Mouse (Mus musculus) MEL (cell line): ENCODE results near the gene Eif4ebp2. TPM values are rescaled to one million over a fixed set of nuclear protein-coding genes. Genes with fewer than 3 reads are reported as not detected.

ENCODE experiments used
- DNase-seq: peaks from one replicate; pipeline ENCODE4 v3.0.0; 2011; ENCODE audit warnings: low read depth, low spot score
- H3K27ac ChIP-seq: 2 replicates; pipeline ENCODE4 v1.5.1; 2012; ENCODE audit warnings: low read depth, mild to moderate bottlenecking, control low read depth, low read length, moderate library complexity; ENCODE audit not compliant: control insufficient read depth
- H3K27me3 ChIP-seq, 2 experiments: fragments of 150-350 bp in 1 of 2; sonication (generic) in 1 of 2; 2 replicates each; pipeline ENCODE4 v1.6.1; 2012; ENCODE audit warnings: low read length in 2 of 2, mild to moderate bottlenecking in 2 of 2, improper control_type of control experiment in 1 of 2, moderate library complexity in 1 of 2; ENCODE audit not compliant: insufficient read depth in 2 of 2, control insufficient read depth in 1 of 2
- H3K36me3 ChIP-seq, 2 experiments: 2 replicates each; pipeline ENCODE4 v1.6.1; 2012 to 2014; ENCODE audit warnings: low read length in 2 of 2, improper control_type of control experiment in 1 of 2, inconsistent platforms in 1 of 2, mild to moderate bottlenecking in 1 of 2; ENCODE audit not compliant: insufficient read depth in 2 of 2, control insufficient read depth in 1 of 2
- H3K4me1 ChIP-seq, 2 experiments: fragments of 150-350 bp in 1 of 2; sonication (generic) in 1 of 2; 2 replicates each; pipeline ENCODE4 v1.6.1; 2012; ENCODE audit warnings: low read length in 2 of 2, improper control_type of control experiment in 1 of 2, mild to moderate bottlenecking in 1 of 2; ENCODE audit not compliant: insufficient read depth in 2 of 2, control insufficient read depth in 1 of 2
- H3K4me3 ChIP-seq, 2 experiments: fragments of 150-350 bp in 1 of 2; sonication (generic) in 1 of 2; 2 replicates each; pipeline ENCODE4 v1.5.1; 2012; ENCODE audit warnings: low read depth in 2 of 2, low read length in 2 of 2, mild to moderate bottlenecking in 2 of 2, moderate library complexity in 2 of 2, control low read depth in 1 of 2, improper control_type of control experiment in 1 of 2; ENCODE audit not compliant: control insufficient read depth in 1 of 2, insufficient read depth in 1 of 2
- H3K79me2 ChIP-seq: 2 replicates; pipeline ENCODE4 v1.6.1; 2012; ENCODE audit warnings: mild to moderate bottlenecking, low read length, moderate library complexity; ENCODE audit not compliant: control insufficient read depth, poor library complexity, insufficient read depth
- H3K9ac ChIP-seq: 2 replicates; pipeline ENCODE4 v1.6.1; 2012; ENCODE audit warnings: low read depth, mild to moderate bottlenecking, control low read depth, low read length, moderate library complexity; ENCODE audit not compliant: control insufficient read depth, poor library complexity, severe bottlenecking
- H3K9me3 ChIP-seq: fragments of 150-350 bp; sonication (generic); replicated peaks from 2 replicates; pipeline ENCODE4 v1.6.1; 2012; ENCODE audit warnings: mild to moderate bottlenecking, low read length, improper control_type of control experiment, moderate library complexity; ENCODE audit not compliant: insufficient read depth
- BHLHE40 ChIP-seq: IDR thresholded peaks from 2 replicates; pipeline ENCODE4 v1.6.1; 2012; ENCODE audit warnings: low read depth, mild to moderate bottlenecking, inconsistent platforms, low read length, improper control_type of control experiment, borderline replicate concordance
- CHD1 ChIP-seq: IDR thresholded peaks from 2 replicates; pipeline ENCODE4 v1.6.1; 2012; ENCODE audit warnings: low read depth, mild to moderate bottlenecking, inconsistent platforms, low read length, improper control_type of control experiment
- CTCF ChIP-seq, 3 experiments: IDR thresholded peaks in 2 of 3; conservative IDR thresholded peaks in 1 of 3; 2 replicates each; pipeline ENCODE4 v1.5.1; 2011 to 2012; ENCODE audit warnings: low read length in 3 of 3, low read depth in 2 of 3, mild to moderate bottlenecking in 2 of 3, improper control_type of control experiment in 1 of 3, inconsistent platforms in 1 of 3, mixed read lengths in 1 of 3, moderate library complexity in 1 of 3; ENCODE audit not compliant: control insufficient read depth in 1 of 3, insufficient read depth in 1 of 3, poor library complexity in 1 of 3, severe bottlenecking in 1 of 3
- ELF1 ChIP-seq: IDR thresholded peaks from 2 replicates; pipeline ENCODE4 v1.6.1; 2014; ENCODE audit warnings: low read depth, mild to moderate bottlenecking, inconsistent platforms, low read length, improper control_type of control experiment, moderate library complexity
- ETS1 ChIP-seq: IDR thresholded peaks from 2 replicates; pipeline ENCODE4 v1.6.1; 2012; ENCODE audit warnings: low read depth, mild to moderate bottlenecking, inconsistent platforms, low read length, improper control_type of control experiment, moderate library complexity
- GABPA ChIP-seq: IDR thresholded peaks from 2 replicates; pipeline ENCODE4 v1.6.1; 2012; ENCODE audit warnings: low read depth, mild to moderate bottlenecking, inconsistent platforms, low read length, improper control_type of control experiment, moderate library complexity
- GATA1 ChIP-seq: IDR thresholded peaks from 2 replicates; pipeline ENCODE4 v1.6.1; 2011; ENCODE audit warnings: low read depth, low read length, improper control_type of control experiment
- HCFC1 ChIP-seq: IDR thresholded peaks from 2 replicates; pipeline ENCODE4 v1.6.1; 2012; ENCODE audit warnings: low read depth, mild to moderate bottlenecking, inconsistent platforms, low read length, improper control_type of control experiment, moderate library complexity
- KAT2A ChIP-seq: conservative IDR thresholded peaks from 2 replicates; pipeline ENCODE4 v1.6.1; 2012; ENCODE audit warnings: low read depth, low read length, improper control_type of control experiment, inconsistent platforms
- MAFK ChIP-seq: IDR thresholded peaks from 2 replicates; pipeline ENCODE4 v1.6.1; 2011; ENCODE audit warnings: low read depth, mild to moderate bottlenecking, low read length, improper control_type of control experiment, borderline replicate concordance
- MAX ChIP-seq: IDR thresholded peaks from 2 replicates; pipeline ENCODE4 v1.6.1; 2011; ENCODE audit warnings: low read length, improper control_type of control experiment
- MAZ ChIP-seq: IDR thresholded peaks from 2 replicates; pipeline ENCODE4 v1.6.1; 2012; ENCODE audit warnings: low read depth, mild to moderate bottlenecking, inconsistent platforms, low read length, improper control_type of control experiment
- MEF2A ChIP-seq: IDR thresholded peaks from 2 replicates; pipeline ENCODE4 v1.6.1; 2014; ENCODE audit warnings: low read depth, mild to moderate bottlenecking, inconsistent platforms, low read length, improper control_type of control experiment; ENCODE audit not compliant: poor library complexity, insufficient replicate concordance, severe bottlenecking; ENCODE audit errors: extremely low read depth
- MYC ChIP-seq: IDR thresholded peaks from 2 replicates; pipeline ENCODE4 v1.6.1; 2011; ENCODE audit warnings: low read depth, mild to moderate bottlenecking, low read length, improper control_type of control experiment, moderate library complexity
- NELFE ChIP-seq: IDR thresholded peaks from 2 replicates; pipeline ENCODE4 v1.6.1; 2011; ENCODE audit warnings: low read depth, low read length, improper control_type of control experiment
- POLR2A ChIP-seq, 2 experiments: IDR thresholded peaks; 2 replicates each; pipeline ENCODE4 v1.6.1; 2011 to 2012; ENCODE audit warnings: low read length in 2 of 2, mild to moderate bottlenecking in 2 of 2, control low read depth in 1 of 2, improper control_type of control experiment in 1 of 2, low read depth in 1 of 2, moderate library complexity in 1 of 2; ENCODE audit not compliant: control insufficient read depth in 1 of 2, insufficient read depth in 1 of 2, poor library complexity in 1 of 2
- POLR2AphosphoS2 ChIP-seq: IDR thresholded peaks from 2 replicates; pipeline ENCODE4 v1.6.1; 2011; ENCODE audit warnings: low read length, improper control_type of control experiment
- RAD21 ChIP-seq: IDR thresholded peaks from 2 replicates; pipeline ENCODE4 v1.6.1; 2011; ENCODE audit warnings: mild to moderate bottlenecking, low read depth, low read length, improper control_type of control experiment
- RCOR1 ChIP-seq: IDR thresholded peaks from 2 replicates; pipeline ENCODE4 v1.6.1; 2012; ENCODE audit warnings: low read depth, mild to moderate bottlenecking, inconsistent platforms, low read length, improper control_type of control experiment
- SIN3A ChIP-seq: IDR thresholded peaks from 2 replicates; pipeline ENCODE4 v1.6.1; 2012; ENCODE audit warnings: low read length, improper control_type of control experiment, inconsistent platforms
- SMC3 ChIP-seq: IDR thresholded peaks from 2 replicates; pipeline ENCODE4 v1.6.1; 2011; ENCODE audit warnings: low read depth, low read length, improper control_type of control experiment
- TAL1 ChIP-seq: IDR thresholded peaks from 2 replicates; pipeline ENCODE4 v1.6.1; 2012; ENCODE audit warnings: mild to moderate bottlenecking, inconsistent platforms, low read length, moderate library complexity, mixed read lengths
- TCF12 ChIP-seq: IDR thresholded peaks from 2 replicates; pipeline ENCODE4 v1.6.1; 2014; ENCODE audit warnings: low read depth, mild to moderate bottlenecking, inconsistent platforms, low read length, improper control_type of control experiment, moderate library complexity
- ZC3H11A ChIP-seq: IDR thresholded peaks from 2 replicates; pipeline ENCODE4 v1.6.1; 2012; ENCODE audit warnings: low read depth, mild to moderate bottlenecking, inconsistent platforms, low read length, improper control_type of control experiment
- ZKSCAN1 ChIP-seq: IDR thresholded peaks from 2 replicates; pipeline ENCODE4 v1.6.1; 2012; ENCODE audit warnings: low read depth, mild to moderate bottlenecking, inconsistent platforms, low read length, improper control_type of control experiment, moderate library complexity
- ZNF384 ChIP-seq: IDR thresholded peaks from 2 replicates; pipeline ENCODE4 v1.6.1; 2012; ENCODE audit warnings: low read depth, mild to moderate bottlenecking, inconsistent platforms, low read length, improper control_type of control experiment
- polyA plus RNA-seq, 2 experiments: library from polyadenylated mRNA; stranded (reverse) in 1 of 2; unstranded in 1 of 2; fragments of >175 nt in 1 of 2; fragments of >200 nt in 1 of 2; gene quantifications; 2 replicates each; pipeline versions ENCODE4 v1.2.1 to v1.2.4; 2012; ENCODE audit warnings: low replicate concordance in 2 of 2, low read depth in 1 of 2; ENCODE audit not compliant: insufficient read length in 2 of 2, insufficient read depth in 1 of 2, missing spikeins in 1 of 2
- total RNA-seq: library from RNA; depleted of rRNA; stranded (reverse); fragments of 300-350 nt; gene quantifications from 2 replicates; pipeline ENCODE4 v1.2.3, GENCODE M21; 2012

Gene Eif4ebp2
- total and polyA plus RNA-seq, 3 experiments: 17.1 to 186 (median 52.9) TPM

DNA sequence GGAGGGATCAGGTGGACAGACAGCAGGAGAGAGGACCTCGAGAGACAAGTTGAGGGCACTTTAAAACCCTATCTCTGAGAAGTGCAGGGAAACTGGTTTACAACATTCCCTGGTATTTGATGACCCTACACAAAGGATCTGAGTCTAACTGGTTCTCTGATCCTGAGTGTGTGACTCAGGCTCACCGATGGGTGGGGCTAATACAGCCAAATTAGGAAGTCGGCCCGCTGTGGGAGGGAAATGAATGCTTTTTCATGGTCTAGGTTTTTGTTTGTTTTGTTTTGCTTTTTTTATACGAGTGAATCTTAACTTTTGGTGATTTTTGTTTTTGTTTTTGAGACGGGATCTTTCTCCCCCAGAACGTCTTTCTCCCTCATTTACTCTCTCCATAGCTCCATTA, 16.4 kb upstream of the Eif4ebp2 start:
- H3K9ac ChIP-seq: peak overlapping the region; percentile 44
- peak; percentile 54; the same call in 1 of the 2 replicates for TF ChIP-seq MAX
- 0 out of 2 replicates have a peak, but pooled peaks have one; percentile 40 for TF ChIP-seq SIN3A
- 0 out of 2 replicates have a peak, but pooled peaks have one; percentile 3 for TF ChIP-seq HCFC1
- no peak for TF ChIP-seq GATA1
- TF ChIP-seq CTCF (IDR thresholded peaks at IDR 0.05 in 2 of 3, conservative IDR thresholded peaks at IDR 0.05 in 1 of 3; ENCODE audit: control insufficient read depth in 1 of 3, insufficient read depth in 1 of 3, low read depth in 2 of 3, low read length in 3 of 3, poor library complexity in 1 of 3, severe bottlenecking in 1 of 3): peak in 1 of 3 experiments; percentile 32; a peak in 3 of 6 replicates
- H3K4me1 ChIP-seq: peaks cover 6 to 18% of the 10 kb centered on the region in 2 experiments
- no peak overlapping the region for H3K27ac ChIP-seq
- no peaks in the 10 kb centered on the region for H3K79me2 ChIP-seq
- no peaks in the 10 kb centered on the region for H3K9me3 ChIP-seq
- peak overlapping the region; percentile 39 to 45 for H3K4me3 ChIP-seq
- peaks cover 0 to 7% of the 10 kb centered on the region in 2 experiments; a peak in 2 of 4 replicates for H3K36me3 ChIP-seq
- DNase-seq: peak; percentile 86
- H3K27me3 ChIP-seq: no peaks in the 10 kb centered on the region

- Histone ChIP-seq H3K27ac (no peak overlapping the region), H3K27me3 (no peaks in the 10 kb centered on the region), H3K4me1 (peaks cover 6 to 18% of the 10 kb centered on the region in 2 experiments), H3K36me3 (peaks cover 0 to 7% of the 10 kb centered on the region in 2 experiments; a peak in 2 of 4 replicates), H3K4me3 (no peak overlapping the region), H3K9me3 (no peaks in the 10 kb centered on the region), H3K79me2 (no peaks in the 10 kb centered on the region), H3K9ac (no peak overlapping the region)
- TF ChIP-seq CTCF (IDR thresholded peaks at IDR 0.05 in 2 of 3, conservative IDR thresholded peaks at IDR 0.05 in 1 of 3; ENCODE audit: control insufficient read depth in 1 of 3, insufficient read depth in 1 of 3, low read depth in 2 of 3, low read length in 3 of 3, poor library complexity in 1 of 3, severe bottlenecking in 1 of 3) (peak; percentile 75 to 91 (median 89)), TAL1 (no peak), MAFK (no peak), RAD21 (peak; percentile 78), SMC3 (peak; percentile 70), BHLHE40 (no peak), ETS1 (no peak), SIN3A (peak; percentile 36; the same call in 1 of the 2 replicates), NELFE (no peak), MYC (0 out of 2 replicates have a peak, but pooled peaks have one; percentile 8), ZKSCAN1 (no peak), ZC3H11A (peak; percentile 63), RCOR1 (no peak; the same call in 1 of the 2 replicates), HCFC1 (peak; percentile 33; the same call in 1 of the 2 replicates), MAZ (0 out of 2 replicates have a peak, but pooled peaks have one; percentile 26), CHD1 (no peak), KAT2A (no peak), GABPA (no peak), MEF2A (no peak), POLR2A (IDR thresholded peaks at IDR 0.05; ENCODE audit: control insufficient read depth in 1 of 2, insufficient read depth in 1 of 2, low read depth in 1 of 2, low read length in 2 of 2, poor library complexity in 1 of 2) (no peak), ELF1 (no peak), TCF12 (no peak), ZNF384 (no peak), POLR2AphosphoS2 (no peak)
- peak; percentile 84 for DNase-seq
These were observed 14.4 kb upstream of the Eif4ebp2 start for GRCm38 (mm10) chr10:61466873-61467272.
